Mouse (Mus musculus) MEL (cell line): ENCODE measurements around the gene Rasal3. TPM values are rescaled to one million over a fixed set of nuclear protein-coding genes. Genes with fewer than 3 reads are reported as not detected.

Source experiments
- DNase-seq: peaks from one replicate; pipeline ENCODE4 v3.0.0; 2011; ENCODE audit warnings: low read depth, low spot score
- H3K27ac ChIP-seq: 2 replicates; pipeline ENCODE4 v1.5.1; 2012; ENCODE audit warnings: low read depth, mild to moderate bottlenecking, control low read depth, low read length, moderate library complexity; ENCODE audit not compliant: control insufficient read depth
- H3K27me3 ChIP-seq, 2 experiments: fragments of 150-350 bp in 1 of 2; sonication (generic) in 1 of 2; 2 replicates each; pipeline ENCODE4 v1.6.1; 2012; ENCODE audit warnings: low read length in 2 of 2, mild to moderate bottlenecking in 2 of 2, improper control_type of control experiment in 1 of 2, moderate library complexity in 1 of 2; ENCODE audit not compliant: insufficient read depth in 2 of 2, control insufficient read depth in 1 of 2
- H3K36me3 ChIP-seq, 2 experiments: 2 replicates each; pipeline ENCODE4 v1.6.1; 2012 to 2014; ENCODE audit warnings: low read length in 2 of 2, improper control_type of control experiment in 1 of 2, inconsistent platforms in 1 of 2, mild to moderate bottlenecking in 1 of 2; ENCODE audit not compliant: insufficient read depth in 2 of 2, control insufficient read depth in 1 of 2
- H3K4me1 ChIP-seq, 2 experiments: fragments of 150-350 bp in 1 of 2; sonication (generic) in 1 of 2; 2 replicates each; pipeline ENCODE4 v1.6.1; 2012; ENCODE audit warnings: low read length in 2 of 2, improper control_type of control experiment in 1 of 2, mild to moderate bottlenecking in 1 of 2; ENCODE audit not compliant: insufficient read depth in 2 of 2, control insufficient read depth in 1 of 2
- H3K4me3 ChIP-seq, 2 experiments: fragments of 150-350 bp in 1 of 2; sonication (generic) in 1 of 2; 2 replicates each; pipeline ENCODE4 v1.5.1; 2012; ENCODE audit warnings: low read depth in 2 of 2, low read length in 2 of 2, mild to moderate bottlenecking in 2 of 2, moderate library complexity in 2 of 2, control low read depth in 1 of 2, improper control_type of control experiment in 1 of 2; ENCODE audit not compliant: control insufficient read depth in 1 of 2, insufficient read depth in 1 of 2
- H3K79me2 ChIP-seq: 2 replicates; pipeline ENCODE4 v1.6.1; 2012; ENCODE audit warnings: mild to moderate bottlenecking, low read length, moderate library complexity; ENCODE audit not compliant: control insufficient read depth, poor library complexity, insufficient read depth
- H3K9ac ChIP-seq: 2 replicates; pipeline ENCODE4 v1.6.1; 2012; ENCODE audit warnings: low read depth, mild to moderate bottlenecking, control low read depth, low read length, moderate library complexity; ENCODE audit not compliant: control insufficient read depth, poor library complexity, severe bottlenecking
- H3K9me3 ChIP-seq: fragments of 150-350 bp; sonication (generic); replicated peaks from 2 replicates; pipeline ENCODE4 v1.6.1; 2012; ENCODE audit warnings: mild to moderate bottlenecking, low read length, improper control_type of control experiment, moderate library complexity; ENCODE audit not compliant: insufficient read depth
- CHD2 ChIP-seq: IDR thresholded peaks from 2 replicates; pipeline ENCODE4 v1.6.1; 2011; ENCODE audit warnings: low read length, improper control_type of control experiment
- CTCF ChIP-seq, 3 experiments: IDR thresholded peaks in 2 of 3; conservative IDR thresholded peaks in 1 of 3; 2 replicates each; pipeline ENCODE4 v1.5.1; 2011 to 2012; ENCODE audit warnings: low read length in 3 of 3, low read depth in 2 of 3, mild to moderate bottlenecking in 2 of 3, improper control_type of control experiment in 1 of 3, inconsistent platforms in 1 of 3, mixed read lengths in 1 of 3, moderate library complexity in 1 of 3; ENCODE audit not compliant: control insufficient read depth in 1 of 3, insufficient read depth in 1 of 3, poor library complexity in 1 of 3, severe bottlenecking in 1 of 3
- E2F4 ChIP-seq: IDR thresholded peaks from 2 replicates; pipeline ENCODE4 v1.6.1; 2011; ENCODE audit warnings: low read depth, low read length, improper control_type of control experiment, borderline replicate concordance
- ELF1 ChIP-seq: IDR thresholded peaks from 2 replicates; pipeline ENCODE4 v1.6.1; 2014; ENCODE audit warnings: low read depth, mild to moderate bottlenecking, inconsistent platforms, low read length, improper control_type of control experiment, moderate library complexity
- EP300 ChIP-seq, 2 experiments: IDR thresholded peaks; 2 replicates each; pipeline ENCODE4 v1.6.1; 2011; ENCODE audit warnings: improper control_type of control experiment in 2 of 2, low read length in 2 of 2, low read depth in 1 of 2, mild to moderate bottlenecking in 1 of 2
- HCFC1 ChIP-seq: IDR thresholded peaks from 2 replicates; pipeline ENCODE4 v1.6.1; 2012; ENCODE audit warnings: low read depth, mild to moderate bottlenecking, inconsistent platforms, low read length, improper control_type of control experiment, moderate library complexity
- JUND ChIP-seq: IDR thresholded peaks from 2 replicates; pipeline ENCODE4 v1.6.1; 2011; ENCODE audit warnings: low read depth, mild to moderate bottlenecking, improper control_type of control experiment, low read length
- MAFK ChIP-seq: IDR thresholded peaks from 2 replicates; pipeline ENCODE4 v1.6.1; 2011; ENCODE audit warnings: low read depth, mild to moderate bottlenecking, low read length, improper control_type of control experiment, borderline replicate concordance
- MAZ ChIP-seq: IDR thresholded peaks from 2 replicates; pipeline ENCODE4 v1.6.1; 2012; ENCODE audit warnings: low read depth, mild to moderate bottlenecking, inconsistent platforms, low read length, improper control_type of control experiment
- MXI1 ChIP-seq: IDR thresholded peaks from 2 replicates; pipeline ENCODE4 v1.6.1; 2011; ENCODE audit warnings: mild to moderate bottlenecking, low read depth, low read length, improper control_type of control experiment
- NELFE ChIP-seq: IDR thresholded peaks from 2 replicates; pipeline ENCODE4 v1.6.1; 2011; ENCODE audit warnings: low read depth, low read length, improper control_type of control experiment
- NRF1 ChIP-seq: IDR thresholded peaks from 2 replicates; pipeline ENCODE4 v1.6.1; 2014; ENCODE audit warnings: low read depth, mild to moderate bottlenecking, inconsistent platforms, low read length, improper control_type of control experiment, moderate library complexity; ENCODE audit not compliant: poor library complexity, insufficient read depth, severe bottlenecking
- POLR2A ChIP-seq, 2 experiments: IDR thresholded peaks; 2 replicates each; pipeline ENCODE4 v1.6.1; 2011 to 2012; ENCODE audit warnings: low read length in 2 of 2, mild to moderate bottlenecking in 2 of 2, control low read depth in 1 of 2, improper control_type of control experiment in 1 of 2, low read depth in 1 of 2, moderate library complexity in 1 of 2; ENCODE audit not compliant: control insufficient read depth in 1 of 2, insufficient read depth in 1 of 2, poor library complexity in 1 of 2
- SIN3A ChIP-seq: IDR thresholded peaks from 2 replicates; pipeline ENCODE4 v1.6.1; 2012; ENCODE audit warnings: low read length, improper control_type of control experiment, inconsistent platforms
- SMC3 ChIP-seq: IDR thresholded peaks from 2 replicates; pipeline ENCODE4 v1.6.1; 2011; ENCODE audit warnings: low read depth, low read length, improper control_type of control experiment
- USF1 ChIP-seq: IDR thresholded peaks from 2 replicates; pipeline ENCODE4 v1.6.1; 2014; ENCODE audit warnings: low read depth, mild to moderate bottlenecking, inconsistent platforms, low read length, improper control_type of control experiment, moderate library complexity
- ZC3H11A ChIP-seq: IDR thresholded peaks from 2 replicates; pipeline ENCODE4 v1.6.1; 2012; ENCODE audit warnings: low read depth, mild to moderate bottlenecking, inconsistent platforms, low read length, improper control_type of control experiment
- ZKSCAN1 ChIP-seq: IDR thresholded peaks from 2 replicates; pipeline ENCODE4 v1.6.1; 2012; ENCODE audit warnings: low read depth, mild to moderate bottlenecking, inconsistent platforms, low read length, improper control_type of control experiment, moderate library complexity
- ZMIZ1 ChIP-seq: IDR thresholded peaks from 2 replicates; pipeline ENCODE4 v1.6.1; 2012; ENCODE audit warnings: low read depth, mild to moderate bottlenecking, inconsistent platforms, low read length, improper control_type of control experiment, moderate library complexity
- ZNF384 ChIP-seq: IDR thresholded peaks from 2 replicates; pipeline ENCODE4 v1.6.1; 2012; ENCODE audit warnings: low read depth, mild to moderate bottlenecking, inconsistent platforms, low read length, improper control_type of control experiment
- polyA plus RNA-seq, 2 experiments: library from polyadenylated mRNA; stranded (reverse) in 1 of 2; unstranded in 1 of 2; fragments of >175 nt in 1 of 2; fragments of >200 nt in 1 of 2; gene quantifications; 2 replicates each; pipeline versions ENCODE4 v1.2.1 to v1.2.4; 2012; ENCODE audit warnings: low replicate concordance in 2 of 2, low read depth in 1 of 2; ENCODE audit not compliant: insufficient read length in 2 of 2, insufficient read depth in 1 of 2, missing spikeins in 1 of 2
- total RNA-seq: library from RNA; depleted of rRNA; stranded (reverse); fragments of 300-350 nt; gene quantifications from 2 replicates; pipeline ENCODE4 v1.2.3, GENCODE M21; 2012

Gene Rasal3
- total and polyA plus RNA-seq, 3 experiments: 0.04 TPM; not detected in 1

DNA sequence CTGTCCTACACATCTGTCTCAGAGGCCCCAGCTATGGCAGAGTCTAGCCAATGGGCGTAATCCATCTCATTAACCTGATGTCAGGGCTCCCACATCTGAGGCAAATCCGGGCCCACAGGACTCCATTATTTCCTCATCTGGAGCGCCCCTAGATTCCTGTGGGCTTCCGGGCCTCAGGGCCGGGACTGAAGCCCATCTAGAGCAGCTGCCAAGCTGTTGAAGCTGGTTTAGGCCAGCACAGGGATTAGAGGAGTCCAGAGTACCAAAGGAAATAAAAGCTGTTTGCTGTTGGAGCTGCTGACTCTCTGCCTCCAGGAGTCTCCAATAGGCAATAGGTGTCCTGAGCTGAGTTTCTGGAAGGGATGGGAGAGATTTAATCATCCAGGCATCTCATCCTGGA, 31.8 kb upstream of the Rasal3 start:
- H3K9me3 ChIP-seq: no peaks in the 10 kb centered on the region
- no peaks in the 10 kb centered on the region for H3K79me2 ChIP-seq
- H3K4me3 ChIP-seq: no peak overlapping the region
- no peak overlapping the region for H3K27ac ChIP-seq
- no peaks in the 10 kb centered on the region for H3K36me3 ChIP-seq
- H3K27me3 ChIP-seq: peaks cover 4 to 5% of the 10 kb centered on the region in 2 experiments
- DNase-seq: no peak
- no peaks in the 10 kb centered on the region; a peak in 1 of 4 replicates for H3K4me1 ChIP-seq
- TF ChIP-seq ZNF384: no peak
- TF ChIP-seq CHD2: no peak
- TF ChIP-seq MAZ: no peak
- TF ChIP-seq NRF1: no peak
- TF ChIP-seq USF1: no peak
- no peak for TF ChIP-seq MXI1
- no peak for TF ChIP-seq HCFC1
- TF ChIP-seq NELFE: no peak
- H3K9ac ChIP-seq: no peak overlapping the region

- peaks cover 3 to 5% of the 10 kb centered on the region in 2 experiments for H3K27me3 ChIP-seq
- no peak overlapping the region for H3K27ac ChIP-seq
- TF ChIP-seq ZC3H11A: no peak
- TF ChIP-seq ZMIZ1: no peak
- TF ChIP-seq USF1: no peak
- no peak for TF ChIP-seq CTCF (IDR thresholded peaks at IDR 0.05 in 2 of 3, conservative IDR thresholded peaks at IDR 0.05 in 1 of 3; ENCODE audit: control insufficient read depth in 1 of 3, insufficient read depth in 1 of 3, low read depth in 2 of 3, low read length in 3 of 3, poor library complexity in 1 of 3, severe bottlenecking in 1 of 3)
- TF ChIP-seq ELF1: no peak
- TF ChIP-seq ZKSCAN1: no peak
- no peak for TF ChIP-seq SIN3A
- no peak for TF ChIP-seq CHD2
- TF ChIP-seq E2F4: no peak
- TF ChIP-seq MAFK: no peak
- no peak for TF ChIP-seq JUND
- no peak for TF ChIP-seq SMC3
- no peak for TF ChIP-seq POLR2A (IDR thresholded peaks at IDR 0.05; ENCODE audit: control insufficient read depth in 1 of 2, insufficient read depth in 1 of 2, low read depth in 1 of 2, low read length in 2 of 2, poor library complexity in 1 of 2)
- TF ChIP-seq EP300 (IDR thresholded peaks at IDR 0.05; ENCODE audit: low read depth in 1 of 2, low read length in 2 of 2): no peak
- H3K9ac ChIP-seq: no peak overlapping the region
- no peaks in the 10 kb centered on the region for H3K79me2 ChIP-seq
- no peaks in the 10 kb centered on the region for H3K9me3 ChIP-seq
- H3K36me3 ChIP-seq: no peaks in the 10 kb centered on the region
- no peaks in the 10 kb centered on the region; a peak in 1 of 4 replicates for H3K4me1 ChIP-seq
- no peak overlapping the region for H3K4me3 ChIP-seq
- no peak for DNase-seq
Observed at GRCm38 (mm10) chr17:32434324-32434723, 30.9 kb upstream of the Rasal3 start.
